Mouse (Mus musculus): ENCODE data around the gene Trpt1.
A peak's percentile ranks its signal among the peaks of the same experiment; 100 is the strongest.
"Not testable (repeated sequence)": the region's sequence is repeated elsewhere in the genome, so short reads cannot be mapped to it uniquely, and the experiment has no call there.

Gene Trpt1

GRCm38 (mm10) chr19:6974211-6975205 is 21.4 kb upstream of the Trpt1 start, which contains the start of gene Ppp1r14b:
TSS of gene Ppp1r14b (plus strand) at chr19:6974968.
- DNase-seq (ENCODE audit: low read depth in 2 of 2, low spot score in 2 of 2), result peak; percentile 62 to 73

DNA sequence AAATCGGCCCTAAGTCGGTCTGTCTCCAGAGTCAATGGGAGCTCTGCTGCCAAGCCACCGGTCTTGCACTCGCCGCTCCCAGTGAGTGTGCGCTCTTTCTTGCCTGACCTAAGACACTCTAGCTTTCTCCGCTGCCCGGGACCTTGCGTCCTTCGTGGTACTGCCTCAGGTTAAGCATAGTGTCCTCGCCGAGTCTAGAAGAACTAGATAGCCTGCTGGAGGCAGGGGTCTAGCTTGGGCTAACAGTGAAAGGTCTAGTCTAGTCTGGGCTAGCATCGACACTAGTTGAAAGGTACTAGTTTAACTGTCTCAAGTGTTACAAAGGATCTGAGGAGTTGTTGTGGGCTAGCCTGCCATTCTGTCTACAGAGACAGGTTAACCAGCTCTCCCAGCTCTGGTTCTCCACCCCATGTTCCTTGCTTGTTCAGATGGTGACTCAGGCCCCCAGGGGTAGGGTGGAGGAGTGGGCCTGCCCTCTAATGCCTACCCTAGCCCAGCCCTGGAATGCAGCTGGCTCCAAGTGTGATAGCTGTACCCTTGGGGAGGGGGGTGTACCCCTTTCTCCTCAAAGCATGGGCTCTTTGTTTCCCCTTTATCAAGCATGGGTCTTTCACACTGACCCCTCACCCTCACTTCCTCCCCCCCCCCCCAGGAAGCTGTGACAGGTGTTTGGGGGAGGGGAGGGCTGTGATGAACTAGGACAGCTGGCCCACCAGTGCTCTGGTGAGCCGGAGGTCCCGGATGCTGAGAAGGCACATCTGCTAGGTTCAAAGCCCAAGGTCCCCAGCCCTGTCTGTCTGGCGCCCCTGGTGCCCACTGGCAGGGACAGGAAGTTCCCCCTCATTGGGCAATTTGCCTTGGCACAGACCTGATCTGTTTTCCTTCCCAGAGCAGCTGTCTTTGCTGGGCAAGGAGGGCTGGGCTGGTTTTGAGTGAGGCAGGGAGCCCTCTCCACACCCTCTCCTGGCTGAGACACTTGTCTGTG is 20.1 kb upstream of the Trpt1 start, which contains the start of gene Plcb3:
Plcb3 (minus strand) TSS at position 934 of the 985 bp plus-strand sequence.
- peak; percentile 54 to 55 for DNase-seq (ENCODE audit: low read depth in 2 of 2, low spot score in 2 of 2)

DNA sequence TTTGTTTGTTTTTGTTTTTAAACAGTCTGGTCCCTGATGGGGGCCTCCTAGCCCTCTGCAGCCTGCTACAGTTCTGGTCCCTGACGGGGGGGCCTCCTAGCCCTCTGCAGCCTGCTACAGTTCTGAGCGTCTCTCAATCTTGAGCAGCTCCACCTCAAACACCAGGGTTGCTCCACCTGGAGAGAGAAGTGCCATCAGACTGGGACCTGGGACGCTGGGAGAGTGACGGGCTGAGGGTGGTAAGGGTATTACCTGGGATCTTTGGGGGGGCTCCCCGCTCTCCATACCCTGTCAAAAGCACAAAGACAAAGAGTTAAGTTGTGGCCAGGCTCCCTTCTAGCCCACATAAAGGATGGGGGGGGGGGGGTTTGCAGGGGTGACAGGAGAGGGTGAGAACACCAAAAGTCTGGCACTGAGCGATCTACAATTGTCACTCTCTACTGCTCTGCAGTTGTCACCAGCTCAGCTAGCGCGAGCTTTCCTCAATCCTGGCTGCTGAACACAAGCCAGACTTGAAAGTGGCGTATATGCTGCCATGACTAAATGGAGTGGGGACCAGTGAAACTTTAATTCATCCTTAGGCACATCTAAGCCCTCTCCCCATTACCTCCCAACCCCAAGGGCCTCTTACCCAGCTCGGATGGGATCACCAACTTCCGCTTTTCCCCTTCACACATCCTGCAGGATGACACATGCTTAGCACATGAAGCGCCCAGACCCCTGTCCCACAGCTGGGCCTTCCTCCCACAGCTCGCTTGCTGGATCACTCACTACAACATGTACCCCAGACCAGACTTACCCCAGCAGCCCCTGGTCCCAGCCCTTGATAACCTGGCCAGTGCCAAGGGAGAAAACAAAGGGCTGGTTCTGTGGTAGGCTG is 17.9 kb upstream of the Trpt1 start:
- no peak for DNase-seq (ENCODE audit: low read depth in 2 of 2, low spot score in 2 of 2)

GRCm38 (mm10) chr19:6978639-6978974 is 17.3 kb upstream of the Trpt1 start:
- no peak for DNase-seq (ENCODE audit: low read depth in 2 of 2, low spot score in 2 of 2)

- no peak for DNase-seq (ENCODE audit: low read depth in 2 of 2, low spot score in 2 of 2)
These were observed 16.9 kb upstream of the Trpt1 start for GRCm38 (mm10) chr19:6979001-6979479.

- peak; percentile 99 to 100 for DNase-seq (ENCODE audit: low read depth in 2 of 2, low spot score in 2 of 2)
These were observed 16.2 kb upstream of the Trpt1 start for GRCm38 (mm10) chr19:6979486-6980380.

DNA sequence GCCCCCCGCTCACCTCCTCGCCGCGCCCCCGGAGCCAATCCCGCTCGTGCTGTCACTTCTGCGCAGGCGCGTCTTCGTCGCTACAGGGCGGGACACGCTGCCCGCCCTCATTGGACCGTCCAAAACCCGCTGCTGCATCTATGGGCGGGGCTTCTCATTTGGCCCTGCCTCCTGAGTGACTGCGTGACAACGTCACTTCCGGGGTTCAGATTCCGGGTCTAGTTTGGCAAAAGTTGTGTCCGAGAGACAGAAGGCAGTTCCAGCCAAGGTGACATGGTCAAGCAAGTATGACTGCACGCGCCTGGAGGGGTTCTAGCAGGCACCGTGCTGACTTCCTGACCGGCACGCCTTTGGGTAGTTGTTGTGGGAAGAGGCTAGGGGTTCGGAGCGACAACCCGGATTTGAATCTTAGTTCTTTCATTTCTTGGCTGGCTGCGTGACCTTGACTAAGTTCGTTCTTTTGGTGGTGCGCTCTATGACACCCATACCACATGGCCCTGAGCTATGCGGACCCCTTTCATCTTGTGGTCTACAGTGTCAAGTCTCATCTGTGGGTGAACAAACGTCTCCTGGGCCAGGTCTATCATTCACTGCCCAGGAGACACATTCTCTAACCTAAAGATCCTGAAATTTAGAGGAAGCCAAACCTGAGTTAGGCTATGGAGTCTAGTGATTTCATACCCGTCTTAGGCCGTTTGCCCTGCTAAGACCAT is 15.4 kb upstream of the Trpt1 start, which contains the start of gene Fkbp2:
Fkbp2 (minus strand) TSS at position 121 of the 713 bp plus-strand sequence.
- DNase-seq (ENCODE audit: low read depth in 2 of 2, low spot score in 2 of 2), result peak; percentile 98

GRCm38 (mm10) chr19:6981465-6981864 is 14.5 kb upstream of the Trpt1 start:
- DNase-seq (ENCODE audit: low read depth in 2 of 2, low spot score in 2 of 2), result no peak

GRCm38 (mm10) chr19:6983621-6984020 is 12.3 kb upstream of the Trpt1 start:
- DNase-seq (ENCODE audit: low read depth in 2 of 2, low spot score in 2 of 2), result no peak

GRCm38 (mm10) chr19:6985300-6985699 is 10.6 kb upstream of the Trpt1 start:
- DNase-seq (ENCODE audit: low read depth in 2 of 2, low spot score in 2 of 2), result no peak

- no peak for DNase-seq (ENCODE audit: low read depth in 2 of 2, low spot score in 2 of 2)
These were observed 9.8 kb upstream of the Trpt1 start for GRCm38 (mm10) chr19:6985951-6986708.

DNA sequence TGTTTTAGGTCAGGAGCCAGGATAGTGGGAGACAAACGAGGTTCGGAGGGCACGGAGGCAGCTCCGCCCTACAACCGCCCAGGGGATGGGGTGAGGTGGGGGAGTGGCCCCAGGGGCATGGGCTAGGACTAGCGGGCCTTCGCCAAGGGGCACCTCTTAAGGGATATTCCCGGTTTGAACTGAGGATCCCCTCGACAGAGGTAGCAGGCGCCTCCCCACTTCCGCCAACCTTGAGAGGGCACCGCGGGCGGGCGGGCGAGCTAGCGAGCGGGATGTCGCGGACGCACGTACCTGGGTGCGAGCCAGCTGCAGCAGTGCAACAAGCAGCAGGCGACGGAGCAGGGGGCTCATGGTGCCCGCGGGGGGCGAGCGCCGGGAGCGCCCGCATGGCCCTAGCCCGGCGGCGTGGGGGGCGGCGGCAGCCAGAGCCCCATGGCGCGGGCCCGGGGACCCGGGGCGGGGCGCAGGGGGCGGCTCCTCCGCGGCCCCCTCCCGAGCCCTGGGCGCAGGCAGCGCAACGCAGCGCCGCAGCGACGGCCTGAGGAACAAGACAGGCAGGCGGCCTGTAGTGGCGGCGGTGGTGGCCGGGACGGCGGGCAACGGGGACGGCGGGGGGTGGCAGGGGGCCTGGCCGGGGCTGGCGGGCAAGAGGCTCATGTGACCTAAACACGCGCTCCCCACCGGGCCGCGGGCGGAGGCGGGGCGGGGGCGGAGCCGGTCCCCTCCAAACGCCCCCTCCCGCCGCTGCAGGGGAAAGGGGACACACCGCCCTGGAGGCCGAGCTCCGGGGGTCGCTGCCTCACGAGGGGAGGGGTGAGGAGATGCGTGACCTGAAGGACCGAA is 8.6 kb upstream of the Trpt1 start, which contains the start of gene Vegfb:
Vegfb (minus strand) TSS at position 591 of the 843 bp plus-strand sequence.
- DNase-seq (ENCODE audit: low read depth in 2 of 2, low spot score in 2 of 2), result peak in 1 of 2 experiments; percentile 44

- DNase-seq (ENCODE audit: low read depth in 2 of 2, low spot score in 2 of 2), result no peak
These were observed 8.0 kb upstream of the Trpt1 start for GRCm38 (mm10) chr19:6987904-6988285.

DNA sequence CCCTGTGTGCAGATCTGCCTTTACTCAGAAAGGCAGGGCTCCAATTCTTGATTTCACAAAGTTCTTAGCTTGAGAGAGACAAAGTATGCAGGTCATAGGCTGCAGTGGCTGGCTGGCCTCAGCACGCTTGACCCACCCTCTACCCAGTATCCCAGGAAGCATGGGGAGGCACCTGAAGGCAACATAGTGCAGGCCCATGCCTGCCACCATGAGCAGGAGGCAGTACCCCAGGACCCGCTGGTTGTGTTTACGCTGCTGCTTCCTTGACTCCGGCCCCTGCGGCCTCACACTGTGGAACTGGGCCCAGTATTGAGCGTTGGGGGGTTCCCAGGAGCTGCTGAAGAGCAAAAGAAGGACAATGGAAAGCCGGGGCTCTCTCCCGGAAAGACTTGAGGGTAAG is 6.7 kb upstream of the Trpt1 start:
- DNase-seq (ENCODE audit: low read depth in 2 of 2, low spot score in 2 of 2), result no peak

GRCm38 (mm10) chr19:6990712-6991111 is 5.2 kb upstream of the Trpt1 start:
- DNase-seq (ENCODE audit: low read depth in 2 of 2, low spot score in 2 of 2), result no peak

GRCm38 (mm10) chr19:6991166-6991565 is 4.8 kb upstream of the Trpt1 start:
- DNase-seq (ENCODE audit: low read depth in 2 of 2, low spot score in 2 of 2), result not testable (repeated sequence)

Data from CD8-positive naive resting alpha-beta T cell, adult 2 months (primary cell).